9 mouse cellular contexts compared by ENCODE assay signal in genomic region chrX:10617119-10617518, GRCm38 (mm10).
DNase-seq lines count a peak whose midpoint lies in the region; ATAC-seq and TF ChIP-seq lines count a peak whose summit lies in the region.
"Had no signal": no experiment of that assay in that cellular context is flagged by ENCODE, and none has a peak within 500 bp of the region (broad histone marks: within the 10 kb centered on the region; RNA-seq: fewer than 3 reads in every experiment).

No protein-coding gene starts in this region.

- no peak overlapping the region for H3K9ac ChIP-seq in heart, embryonic 12.5 days

- ATAC-seq in heart, embryonic 12.5 days (ENCODE audit: insufficient number of reproducible peaks, low FRiP score), result no peak

- no peaks in the 10 kb centered on the region for H3K4me1 ChIP-seq in cerebellum, adult 2 months (ENCODE audit: control insufficient read depth, insufficient read depth, low read length)
- no peaks in the 10 kb centered on the region for H3K4me1 ChIP-seq in lung, adult 2 months (ENCODE audit: control insufficient read depth, insufficient read depth, low read length)
- no peaks in the 10 kb centered on the region for H3K4me1 ChIP-seq in heart, embryonic 12.5 days (replicated peaks)

- no peak overlapping the region for H3K4me2 ChIP-seq in heart, embryonic 12.5 days

- no peak for TF ChIP-seq POLR2A in cerebellum, adult 2 months (IDR thresholded peaks at IDR 0.05; ENCODE audit: borderline replicate concordance, insufficient read depth, low read length)
- no peak for TF ChIP-seq POLR2A in lung, adult 2 months (IDR thresholded peaks at IDR 0.05; ENCODE audit: borderline replicate concordance, extremely low read depth, low read depth, low read length)

- DNase-seq in heart, postnatal 4 days, result peak; percentile 14
- no peak for DNase-seq in heart, postnatal 25 days (ENCODE audit: low spot score)
- DNase-seq in right cerebral cortex, postnatal 14 days, result peak; percentile 6
- DNase-seq in right cerebral cortex, postnatal 36 days (ENCODE audit: low spot score in 2 of 2), result no peak
- DNase-seq in cerebellum, adult 2 months, result peak; percentile 29 to 42
- no peak for DNase-seq in lung, adult 2 months
- no peak for DNase-seq in urinary bladder, postnatal 10 days (ENCODE audit: low spot score)

- 16% methylated on average over 5 of the region's 5 CpGs for WGBS in cerebellum, adult 2 months
- 25% methylated on average over 5 of the region's 5 CpGs for WGBS in lung, adult 2 months
- 14% methylated on average over 5 of the region's 5 CpGs for WGBS in heart, embryonic 12.5 days

- peak; percentile 39; the same call in 1 of the 2 replicates for TF ChIP-seq CTCF in cerebellum, adult 2 months (IDR thresholded peaks at IDR 0.05; ENCODE audit: borderline replicate concordance, insufficient read depth, low read depth, low read length)
- peak; percentile 45 for TF ChIP-seq CTCF in lung, adult 2 months (IDR thresholded peaks at IDR 0.05; ENCODE audit: insufficient read depth, low read length)

- no peaks in the 10 kb centered on the region for H3K9me3 ChIP-seq in heart, embryonic 12.5 days (replicated peaks)

- no peak overlapping the region for H3K27ac ChIP-seq in cerebellum, adult 2 months (ENCODE audit: insufficient read depth, low read length)
- no peak overlapping the region for H3K27ac ChIP-seq in heart, embryonic 12.5 days (ENCODE audit: poor library complexity, severe bottlenecking)
- H3K27ac ChIP-seq: macrophage had no signal

- H3K36me3 ChIP-seq in heart, embryonic 12.5 days, result no peaks in the 10 kb centered on the region

- intact Hi-C loops in heart, postnatal 25 days (cut with DNase I), result no loop called here

- H3K4me3 ChIP-seq in cerebellum, adult 2 months (replicated peaks; ENCODE audit: insufficient read depth, low read depth, low read length), result no peak overlapping the region
- no peak overlapping the region for H3K4me3 ChIP-seq in lung, adult 2 months (replicated peaks; ENCODE audit: extremely low read depth, low read depth, low read length)
- H3K4me3 ChIP-seq in heart, embryonic 12.5 days, result no peak overlapping the region

- no peaks in the 10 kb centered on the region for H3K27me3 ChIP-seq in cerebellum, adult 2 months (ENCODE audit: control insufficient read depth, insufficient read depth, low read length)
- H3K27me3 ChIP-seq in heart, embryonic 12.5 days (replicated peaks), result no peaks in the 10 kb centered on the region

Comparison
In these comparisons a context has a peak if more than half of its experiments do, and no peak if none do; other contexts are left out.
1. DNase-seq: peak in heart, postnatal 4 days (single experiment), right cerebral cortex, postnatal 14 days (single experiment) and cerebellum, adult 2 months (2 of 2); none in heart, postnatal 25 days (single experiment), right cerebral cortex, postnatal 36 days (0 of 2), lung, adult 2 months (single experiment) and urinary bladder, postnatal 10 days (single experiment).